Mouse (Mus musculus): Measurements from ENCODE around the gene Fkbp4.

DNA sequence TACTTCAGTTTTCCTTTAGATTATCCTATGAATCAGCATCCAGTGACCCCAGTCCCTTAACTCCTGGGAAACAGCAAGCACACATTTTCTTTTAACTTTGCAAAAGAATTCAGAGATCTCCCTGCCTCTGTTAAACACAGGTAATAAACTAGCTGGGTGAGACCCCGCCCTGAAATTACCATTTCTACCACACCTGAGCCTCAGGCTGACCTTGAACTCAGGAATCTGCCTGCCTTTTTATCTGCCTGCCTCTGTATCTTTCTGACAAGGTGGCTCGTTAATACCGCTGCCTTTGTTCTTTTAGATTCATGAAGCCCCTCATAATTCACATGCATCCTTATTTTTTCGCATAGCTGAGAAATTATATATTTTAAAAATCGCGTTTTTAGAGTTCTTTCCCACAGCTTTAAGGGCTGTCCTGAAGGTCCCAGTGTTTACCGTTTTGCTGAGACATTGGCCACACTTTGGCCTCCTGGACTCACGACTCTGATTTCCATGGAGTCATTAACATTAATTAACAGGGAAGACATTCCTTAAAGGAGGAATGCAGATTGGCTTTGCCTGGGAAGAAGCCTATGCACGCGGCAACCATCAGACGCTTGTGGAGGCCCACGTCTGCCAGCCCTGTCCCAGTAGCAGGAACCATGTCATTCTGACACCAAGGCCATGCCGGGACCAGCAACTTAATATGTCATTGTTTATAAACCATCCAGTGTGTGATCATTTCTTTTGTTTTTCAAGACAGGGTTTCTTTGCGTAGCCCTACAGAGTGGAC lies 22.4 kb upstream of the Fkbp4 start:
- TF ChIP-seq GATA1 (IDR thresholded peaks at IDR 0.05; ENCODE audit: borderline replicate concordance, low read length) (no peak), FLI1 (IDR thresholded peaks at IDR 0.05; ENCODE audit: low read length) (no peak)
